Mouse (Mus musculus): ENCODE results near the gene Cfap161. TPM values are rescaled to one million over a fixed set of nuclear protein-coding genes. Genes with fewer than 3 reads are reported as not detected.
A peak's percentile ranks its signal among the peaks of the same experiment; 100 is the strongest.

Gene Cfap161
- total RNA-seq, 1 experiment = 0.27 TPM

DNA sequence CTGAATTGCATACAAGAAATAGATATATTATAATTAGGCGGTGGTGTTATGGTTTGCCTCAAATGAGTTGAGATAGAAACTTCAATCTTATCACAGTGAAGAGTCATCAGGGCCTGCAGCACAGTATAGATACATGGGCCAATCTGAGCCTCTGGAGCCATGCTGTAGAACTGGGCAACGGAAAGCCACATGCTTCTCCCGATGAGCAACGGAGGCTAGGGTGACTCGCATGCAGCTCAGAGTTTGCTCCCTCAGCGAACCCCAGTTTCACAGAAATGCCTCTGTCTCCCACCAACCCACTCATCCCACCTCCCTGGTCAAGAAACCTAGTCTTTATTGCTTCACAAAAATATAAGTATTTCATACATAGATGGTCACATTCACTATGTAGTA lies 6.8 kb upstream of the Cfap161 start:
- no peak for DNase-seq (ENCODE audit: low read depth, low spot score)
- H3K36me3 ChIP-seq (ENCODE audit: control insufficient read depth, insufficient read depth, low read length, poor library complexity, severe bottlenecking) = no peaks in the 10 kb centered on the region
- H3K9ac ChIP-seq (ENCODE audit: insufficient read depth, low read depth, low read length, poor library complexity, severe bottlenecking) = no peak overlapping the region
- in situ Hi-C loops (cut with MboI; ENCODE audit: low sequenced_read_pairs in 2 of 2, unreplicated experiment in 2 of 2) = no loop called here
- no peak overlapping the region for H3K27ac ChIP-seq (ENCODE audit: insufficient read depth, low read depth, low read length, poor library complexity, severe bottlenecking)
- no peaks in the 10 kb centered on the region for H3K4me1 ChIP-seq (ENCODE audit: control insufficient read depth in 2 of 2, insufficient read depth in 2 of 2, low read length in 2 of 2, poor library complexity in 1 of 2)
- H3K9me3 ChIP-seq (ENCODE audit: control insufficient read depth, insufficient read depth, low read depth, low read length) = no peaks in the 10 kb centered on the region
- H3K4me3 ChIP-seq (ENCODE audit: insufficient read depth in 1 of 2, low read depth in 1 of 2, low read length in 2 of 2, poor library complexity in 1 of 2, severe bottlenecking in 1 of 2) = no peak overlapping the region
- TF ChIP-seq CHD2 (IDR thresholded peaks at IDR 0.05; ENCODE audit: low read depth, low read length) = no peak
- TF ChIP-seq ZNF384 (IDR thresholded peaks at IDR 0.05; ENCODE audit: low read depth, low read length) = no peak
- TF ChIP-seq HCFC1 (IDR thresholded peaks at IDR 0.05; ENCODE audit: borderline replicate concordance, insufficient read depth, low read length) = no peak
- TF ChIP-seq MAFK (IDR thresholded peaks at IDR 0.05; ENCODE audit: insufficient read depth, low read depth, low read length) = no peak
- no peak for TF ChIP-seq ZC3H11A (IDR thresholded peaks at IDR 0.05; ENCODE audit: borderline replicate concordance, low read depth, low read length)

DNA sequence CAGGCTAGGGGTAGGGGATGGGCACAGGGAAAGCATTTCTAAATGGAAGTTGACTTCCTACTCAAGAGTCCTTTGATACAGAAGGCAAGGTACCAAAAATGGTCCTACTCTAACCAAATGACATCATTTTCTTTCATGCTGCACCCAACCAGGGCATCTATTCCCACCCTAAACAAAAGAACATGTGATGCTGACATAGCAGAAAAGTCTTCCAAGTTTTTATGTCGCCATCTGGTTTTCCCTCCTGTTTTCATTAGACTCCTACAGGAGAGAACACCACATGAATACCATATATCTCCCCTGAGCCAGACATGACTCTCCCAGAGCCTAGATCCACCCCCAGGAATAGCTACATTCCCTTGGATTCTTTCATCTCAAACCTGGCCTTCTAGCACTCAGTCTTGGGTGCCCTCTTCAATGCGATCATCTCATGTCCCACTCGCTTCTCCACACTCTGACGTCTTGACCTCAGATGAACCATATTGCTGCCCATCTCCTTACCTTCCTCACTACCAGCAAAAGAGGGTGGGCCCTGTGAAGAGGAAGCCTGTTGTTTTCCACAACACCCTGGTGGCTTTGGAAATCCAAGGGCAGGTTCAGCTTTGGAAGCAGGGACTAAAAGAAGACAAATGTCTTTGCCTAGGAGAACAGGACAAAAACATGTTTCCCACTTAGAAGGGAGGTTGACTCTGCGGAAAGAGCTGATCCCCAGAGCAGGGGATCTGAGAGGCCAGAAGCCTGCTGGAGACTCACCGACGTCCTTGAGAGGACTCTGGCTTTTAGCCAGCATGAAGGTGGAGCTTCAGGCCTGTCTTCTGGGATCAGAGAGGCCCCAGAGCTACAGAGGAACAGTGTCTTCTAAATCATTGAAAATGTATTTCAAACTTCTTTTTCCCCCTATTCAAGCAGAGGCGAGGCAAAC lies 6.1 kb upstream of the Cfap161 start:
- H3K9me3 ChIP-seq (ENCODE audit: control insufficient read depth, insufficient read depth, low read depth, low read length) = no peaks in the 10 kb centered on the region
- in situ Hi-C loops (cut with MboI; ENCODE audit: low sequenced_read_pairs in 2 of 2, unreplicated experiment in 2 of 2) = no loop called here
- peak; percentile 67 for TF ChIP-seq MAFK (IDR thresholded peaks at IDR 0.05; ENCODE audit: insufficient read depth, low read depth, low read length)
- TF ChIP-seq CHD2 (IDR thresholded peaks at IDR 0.05; ENCODE audit: low read depth, low read length) = no peak
- no peak overlapping the region for H3K9ac ChIP-seq (ENCODE audit: insufficient read depth, low read depth, low read length, poor library complexity, severe bottlenecking)
- no peaks in the 10 kb centered on the region for H3K36me3 ChIP-seq (ENCODE audit: control insufficient read depth, insufficient read depth, low read length, poor library complexity, severe bottlenecking)
- H3K4me1 ChIP-seq (ENCODE audit: control insufficient read depth in 2 of 2, insufficient read depth in 2 of 2, low read length in 2 of 2, poor library complexity in 1 of 2) = no peaks in the 10 kb centered on the region
- no peak overlapping the region for H3K4me3 ChIP-seq (ENCODE audit: insufficient read depth in 1 of 2, low read depth in 1 of 2, low read length in 2 of 2, poor library complexity in 1 of 2, severe bottlenecking in 1 of 2)
- DNase-seq (ENCODE audit: low read depth, low spot score) = no peak
- no peak overlapping the region for H3K27ac ChIP-seq (ENCODE audit: insufficient read depth, low read depth, low read length, poor library complexity, severe bottlenecking)

DNA sequence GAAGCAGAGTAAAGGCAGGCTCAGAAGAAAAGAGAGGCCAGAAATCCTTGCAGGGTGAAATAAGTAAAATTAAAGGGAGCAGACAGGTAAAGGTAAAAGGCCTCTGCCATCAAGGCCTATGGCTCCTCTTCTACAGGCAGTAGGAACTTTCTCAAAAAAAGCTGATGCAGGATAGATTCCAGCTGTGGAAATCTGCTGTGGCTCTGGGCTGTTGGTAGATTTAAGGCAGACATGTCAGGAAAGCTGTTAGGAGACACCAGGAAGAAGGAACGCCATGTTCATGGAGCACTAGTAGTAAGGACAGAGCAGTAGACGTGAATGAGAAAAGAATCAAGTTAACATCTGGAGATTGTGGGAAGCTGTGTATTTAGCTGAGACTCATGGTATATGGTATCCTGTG lies 5.4 kb upstream of the Cfap161 start:
- no peak overlapping the region for H3K9ac ChIP-seq (ENCODE audit: insufficient read depth, low read depth, low read length, poor library complexity, severe bottlenecking)
- no peak for DNase-seq (ENCODE audit: low read depth, low spot score)
- in situ Hi-C loops (cut with MboI; ENCODE audit: low sequenced_read_pairs in 2 of 2, unreplicated experiment in 2 of 2) = no loop called here
- H3K36me3 ChIP-seq (ENCODE audit: control insufficient read depth, insufficient read depth, low read length, poor library complexity, severe bottlenecking) = no peaks in the 10 kb centered on the region
- TF ChIP-seq ZNF384 (IDR thresholded peaks at IDR 0.05; ENCODE audit: low read depth, low read length) (no peak), ZC3H11A (IDR thresholded peaks at IDR 0.05; ENCODE audit: borderline replicate concordance, low read depth, low read length) (no peak), CHD2 (IDR thresholded peaks at IDR 0.05; ENCODE audit: low read depth, low read length) (no peak), HCFC1 (IDR thresholded peaks at IDR 0.05; ENCODE audit: borderline replicate concordance, insufficient read depth, low read length) (no peak), MAFK (IDR thresholded peaks at IDR 0.05; ENCODE audit: insufficient read depth, low read depth, low read length) (no peak)
- no peak overlapping the region for H3K4me3 ChIP-seq (ENCODE audit: insufficient read depth in 1 of 2, low read depth in 1 of 2, low read length in 2 of 2, poor library complexity in 1 of 2, severe bottlenecking in 1 of 2)
- no peaks in the 10 kb centered on the region for H3K9me3 ChIP-seq (ENCODE audit: control insufficient read depth, insufficient read depth, low read depth, low read length)
- H3K27ac ChIP-seq (ENCODE audit: insufficient read depth, low read depth, low read length, poor library complexity, severe bottlenecking) = no peak overlapping the region
- H3K4me1 ChIP-seq (ENCODE audit: control insufficient read depth in 2 of 2, insufficient read depth in 2 of 2, low read length in 2 of 2, poor library complexity in 1 of 2) = no peaks in the 10 kb centered on the region

DNA sequence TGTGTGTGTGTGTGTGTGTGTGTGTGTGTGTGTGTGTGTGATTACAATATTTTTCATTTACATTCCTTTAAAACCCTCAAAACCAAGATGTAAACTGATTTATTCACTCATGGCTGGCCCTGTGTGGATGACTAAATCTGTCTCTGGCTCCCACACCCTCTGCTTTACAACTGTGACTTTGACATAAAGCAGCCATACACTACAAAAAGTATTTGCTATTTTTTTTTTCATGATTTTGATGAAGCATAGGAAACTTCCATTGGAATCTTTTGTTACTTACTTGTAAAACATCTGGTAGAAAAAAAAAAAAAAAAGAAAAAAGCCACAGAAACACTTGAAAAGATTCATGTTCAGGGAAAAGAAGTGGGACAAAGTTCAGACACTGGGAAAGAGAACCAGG lies 3.3 kb upstream of the Cfap161 start:
- DNase-seq (ENCODE audit: low read depth, low spot score) = no peak
- Histone ChIP-seq H3K4me1 (ENCODE audit: control insufficient read depth in 2 of 2, insufficient read depth in 2 of 2, low read length in 2 of 2, poor library complexity in 1 of 2) (peaks cover 0 to 4% of the 10 kb centered on the region in 2 experiments; a peak in 1 of 4 replicates), H3K4me3 (ENCODE audit: insufficient read depth in 1 of 2, low read depth in 1 of 2, low read length in 2 of 2, poor library complexity in 1 of 2, severe bottlenecking in 1 of 2) (no peak overlapping the region), H3K9ac (ENCODE audit: insufficient read depth, low read depth, low read length, poor library complexity, severe bottlenecking) (no peak overlapping the region), H3K27ac (ENCODE audit: insufficient read depth, low read depth, low read length, poor library complexity, severe bottlenecking) (no peak overlapping the region), H3K9me3 (ENCODE audit: control insufficient read depth, insufficient read depth, low read depth, low read length) (no peaks in the 10 kb centered on the region), H3K36me3 (ENCODE audit: control insufficient read depth, insufficient read depth, low read length, poor library complexity, severe bottlenecking) (no peaks in the 10 kb centered on the region)
- in situ Hi-C loops (cut with MboI; ENCODE audit: low sequenced_read_pairs in 2 of 2, unreplicated experiment in 2 of 2) = no loop called here
- TF ChIP-seq ZNF384 (IDR thresholded peaks at IDR 0.05; ENCODE audit: low read depth, low read length) (no peak), MAFK (IDR thresholded peaks at IDR 0.05; ENCODE audit: insufficient read depth, low read depth, low read length) (no peak)

DNA sequence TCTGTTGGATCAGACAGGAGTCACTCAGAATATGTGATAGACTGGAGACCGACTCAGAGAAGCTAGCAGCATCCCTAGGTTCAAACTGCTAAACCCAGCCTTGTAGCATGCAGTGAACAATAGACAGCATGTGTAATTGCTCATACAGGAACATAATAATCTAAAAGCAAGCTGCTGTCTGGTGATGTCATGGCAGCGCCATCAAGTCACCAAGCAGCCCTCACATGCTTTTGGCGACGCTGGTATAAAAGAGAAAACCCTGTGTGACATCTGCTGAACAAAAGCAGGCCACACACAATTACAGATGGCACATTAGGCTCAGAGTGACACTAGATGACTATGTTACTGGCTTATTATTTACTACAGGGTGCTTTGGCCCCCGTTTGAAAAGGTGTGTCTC lies 1.5 kb upstream of the Cfap161 start:
- no peak overlapping the region for H3K4me3 ChIP-seq (ENCODE audit: insufficient read depth in 1 of 2, low read depth in 1 of 2, low read length in 2 of 2, poor library complexity in 1 of 2, severe bottlenecking in 1 of 2)
- in situ Hi-C loops (cut with MboI; ENCODE audit: low sequenced_read_pairs in 2 of 2, unreplicated experiment in 2 of 2) = no loop called here
- DNase-seq (ENCODE audit: low read depth, low spot score) = no peak
- TF ChIP-seq ZNF384 (IDR thresholded peaks at IDR 0.05; ENCODE audit: low read depth, low read length) (no peak), MAFK (IDR thresholded peaks at IDR 0.05; ENCODE audit: insufficient read depth, low read depth, low read length) (no peak), CHD2 (IDR thresholded peaks at IDR 0.05; ENCODE audit: low read depth, low read length) (no peak), ZC3H11A (IDR thresholded peaks at IDR 0.05; ENCODE audit: borderline replicate concordance, low read depth, low read length) (no peak), HCFC1 (IDR thresholded peaks at IDR 0.05; ENCODE audit: borderline replicate concordance, insufficient read depth, low read length) (no peak)
- H3K9me3 ChIP-seq (ENCODE audit: control insufficient read depth, insufficient read depth, low read depth, low read length) = no peaks in the 10 kb centered on the region
- peaks cover 0 to 5% of the 10 kb centered on the region in 2 experiments; a peak in 1 of 4 replicates for H3K4me1 ChIP-seq (ENCODE audit: control insufficient read depth in 2 of 2, insufficient read depth in 2 of 2, low read length in 2 of 2, poor library complexity in 1 of 2)
- no peak overlapping the region for H3K9ac ChIP-seq (ENCODE audit: insufficient read depth, low read depth, low read length, poor library complexity, severe bottlenecking)
- no peak overlapping the region for H3K27ac ChIP-seq (ENCODE audit: insufficient read depth, low read depth, low read length, poor library complexity, severe bottlenecking)
- H3K36me3 ChIP-seq (ENCODE audit: control insufficient read depth, insufficient read depth, low read length, poor library complexity, severe bottlenecking) = no peaks in the 10 kb centered on the region
